Mouse (Mus musculus) liver, postnatal 0 days (tissue): Measurements from ENCODE around the gene Aff4. TPM values are rescaled to one million over a fixed set of nuclear protein-coding genes. Genes with fewer than 3 reads are reported as not detected.
A peak's percentile ranks its signal among the peaks of the same experiment; 100 is the strongest.

Experiments used
- ATAC-seq: fragments of 200-750 bp; cut with Nextera tagmentation; 2 replicates; pipeline ENCODE4 v1.8.0; 2017; ENCODE audit warnings: mild to moderate bottlenecking, moderate library complexity
- DNase-seq: peaks from one replicate; pipeline ENCODE4 v3.0.0-alpha.2; 2016
- H3K27ac ChIP-seq: fragments of 300-500 bp; sonication (generic); 2 replicates; pipeline ENCODE4 v1.5.1; 2014; ENCODE audit warnings: antibody characterized with exemption, moderate library complexity, mild to moderate bottlenecking, low read depth
- H3K27me3 ChIP-seq: fragments of 300-500 bp; sonication (generic); 2 replicates; pipeline ENCODE4 v1.6.1; 2014; ENCODE audit warnings: low read length, control low read depth, mixed read lengths; ENCODE audit not compliant: insufficient read depth
- H3K36me3 ChIP-seq: fragments of 300-500 bp; sonication (generic); replicated peaks from 2 replicates; pipeline ENCODE4 v1.6.1; 2014; ENCODE audit warnings: mild to moderate bottlenecking, control low read depth, low read length, moderate library complexity, mixed read lengths; ENCODE audit not compliant: insufficient read depth
- H3K4me1 ChIP-seq: fragments of 300-500 bp; sonication (generic); 2 replicates; pipeline ENCODE4 v1.6.1; 2014; ENCODE audit warnings: antibody characterized with exemption, mild to moderate bottlenecking, control low read depth; ENCODE audit not compliant: insufficient read depth
- H3K4me2 ChIP-seq: fragments of 300-500 bp; sonication (generic); 2 replicates; pipeline ENCODE4 v1.6.1; 2014; ENCODE audit warnings: low read depth, mild to moderate bottlenecking, low read length, moderate library complexity, mixed read lengths
- H3K4me3 ChIP-seq: fragments of 300-500 bp; sonication (generic); 2 replicates; pipeline ENCODE4 v1.5.1; 2014; ENCODE audit warnings: low read depth, low read length
- H3K9ac ChIP-seq: fragments of 300-500 bp; sonication (generic); replicated peaks from 2 replicates; pipeline ENCODE4 v1.6.1; 2014; ENCODE audit warnings: mild to moderate bottlenecking, moderate library complexity
- H3K9me3 ChIP-seq: fragments of 300-500 bp; sonication (generic); 2 replicates; pipeline ENCODE4 v1.6.1; 2016; ENCODE audit warnings: mild to moderate bottlenecking, control low read depth, low read length, mixed read lengths
- CTCF ChIP-seq: sonication (generic); IDR thresholded peaks from 2 replicates; pipeline ENCODE4 v1.5.1; 2016; ENCODE audit warnings: antibody characterized with exemption, low read depth
- EP300 ChIP-seq: IDR thresholded peaks from 2 replicates; pipeline ENCODE4 v1.6.1; 2016; ENCODE audit warnings: antibody characterized with exemption, low read depth, mild to moderate bottlenecking
- WGBS: fragments of 180-500 bp; shearing (Covaris S2); extraction: QIAGEN DNeasy Blood & Tissue Kit; methylation state at CpG from one replicate; pipeline ENCODE4 v1.1.7; 2014; ENCODE audit not compliant: insufficient replicate concordance; 5-methylcytosine and 5-hydroxymethylcytosine counted together
- microRNA-seq: library from miRNA; unstranded; fragments of <30 nt; microRNA quantifications from one replicate; pipeline ENCODE4, GENCODE M21; 2016
- polyA plus RNA-seq: library from polyadenylated mRNA; unstranded; fragments of >200 nt; fragmentation: Nextera tagmentation; extraction: Ambion mirVana; gene quantifications from 2 replicates; pipeline ENCODE4 v1.2.1, GENCODE M21; 2015

The Aff4 gene
- polyA plus RNA-seq, 1 experiment from 2014 or later = 12.4 TPM

GRCm38 (mm10) chr11:53469294-53469967, 118.8 kb downstream of the Aff4 start:
- TF ChIP-seq CTCF (no peak), EP300 (no peak)
- Histone ChIP-seq H3K4me2 (no peak overlapping the region), H3K27me3 (peaks cover 32% of the 10 kb centered on the region), H3K9ac (no peak overlapping the region), H3K9me3 (no peaks in the 10 kb centered on the region), H3K27ac (no peak overlapping the region), H3K4me3 (no peak overlapping the region), H3K4me1 (peaks cover 4% of the 10 kb centered on the region; the same call in 1 of the 2 replicates), H3K36me3 (no peaks in the 10 kb centered on the region)
- 42% methylated on average over 16 of the region's 16 CpGs for WGBS
- DNase-seq (no peak), ATAC-seq (0 out of 2 replicates have a peak, but pooled peaks have one; percentile 9)

- TF ChIP-seq EP300 (no peak), CTCF (peak; percentile 98)
- H3K9me3 ChIP-seq = no peaks in the 10 kb centered on the region
- H3K27me3 ChIP-seq = peaks cover 31% of the 10 kb centered on the region
- 7% methylated on average over 29 of the region's 29 CpGs for WGBS
- no peak within 1 kb of the TSS for H3K4me3 ChIP-seq
- no peak within 1 kb of the TSS for H3K9ac ChIP-seq
- H3K36me3 ChIP-seq = no peaks in the 10 kb centered on the region
- H3K27ac ChIP-seq = no peak within 1 kb of the TSS
- ATAC-seq (peak; percentile 80), DNase-seq (peak; percentile 90)
- peaks cover 4% of the 10 kb centered on the region; the same call in 1 of the 2 replicates for H3K4me1 ChIP-seq
- peak within 1 kb of the TSS; percentile 27; the same call in 1 of the 2 replicates for H3K4me2 ChIP-seq
Observed at GRCm38 (mm10) chr11:53469968-53470695, 119.5 kb downstream of the Aff4 start, which contains the start of gene Gm9837. Gene Gm9837, minus strand, starts transcription at chr11:53470479.

Small RNAs within 50 kb of the gene (microRNA-seq; reads per million reads assigned to microRNA genes)
- not detected for gene Mir6920

Other genes starting within 250 kb of the Aff4 start
- 37.4 and 41.4 TPM in 2 replicates for gene Hspa4, start 50.4 kb upstream of the Aff4 start, polyA plus RNA-seq
- 6.0 and 7.4 TPM in 2 replicates for gene Zcchc10, start 26.2 kb upstream of the Aff4 start, polyA plus RNA-seq
- gene Leap2, start 72.3 kb downstream of the Aff4 start, polyA plus RNA-seq = 198 and 209 TPM in 2 replicates
- gene Uqcrq, start 80.0 kb downstream of the Aff4 start, polyA plus RNA-seq = 1,453 and 1,461 TPM in 2 replicates
- 0.15 and 0.18 TPM in 2 replicates for gene Gdf9, start 80.2 kb downstream of the Aff4 start, polyA plus RNA-seq
- 0.06 and 0.25 TPM in 2 replicates for gene Gm10447, start 106.3 kb downstream of the Aff4 start, polyA plus RNA-seq
- gene Shroom1, start 106.4 kb downstream of the Aff4 start, polyA plus RNA-seq = 5.5 TPM in 2 replicates
- gene Gm9837, start 119.6 kb downstream of the Aff4 start, polyA plus RNA-seq = not detected in 2 replicates
- 0.15 and 0.31 TPM in 2 replicates for gene Gm9945, start 129.3 kb downstream of the Aff4 start, polyA plus RNA-seq
- gene Sowaha, start 129.4 kb downstream of the Aff4 start, polyA plus RNA-seq = 7.4 and 7.9 TPM in 2 replicates
- 6.2 and 7.2 TPM in 2 replicates for gene Sept8, start 168.4 kb downstream of the Aff4 start, polyA plus RNA-seq
- 5.3 and 7.1 TPM in 2 replicates for gene Kif3a, start 216.5 kb downstream of the Aff4 start, polyA plus RNA-seq